Mouse (Mus musculus) testis, adult 2 months (tissue): Measurements from ENCODE around the gene Gm45521. TPM values are rescaled to one million over a fixed set of nuclear protein-coding genes. Genes with fewer than 3 reads are reported as not detected.

Experiments
- H3K27ac ChIP-seq: fragments of 200-500 bp; 2 replicates; pipeline ENCODE4 v1.5.1; 2012; ENCODE audit warnings: low read depth, low read length; ENCODE audit not compliant: control insufficient read depth, insufficient read depth
- H3K27me3 ChIP-seq: fragments of 200-500 bp; 2 replicates; pipeline ENCODE4 v1.6.1; 2012; ENCODE audit warnings: mild to moderate bottlenecking, low read length, moderate library complexity; ENCODE audit not compliant: control insufficient read depth, insufficient read depth
- H3K36me3 ChIP-seq: fragments of 200-500 bp; 2 replicates; pipeline ENCODE4 v1.6.1; 2012; ENCODE audit warnings: mild to moderate bottlenecking, low read length; ENCODE audit not compliant: control insufficient read depth, insufficient read depth
- H3K4me1 ChIP-seq: fragments of 200-500 bp; 2 replicates; pipeline ENCODE4 v1.6.1; 2012; ENCODE audit warnings: low read length; ENCODE audit not compliant: control insufficient read depth, insufficient read depth
- H3K4me3 ChIP-seq: fragments of 200-500 bp; 2 replicates; pipeline ENCODE4 v1.5.1; 2012; ENCODE audit warnings: low read depth, mild to moderate bottlenecking, low read length, moderate library complexity, mixed read lengths; ENCODE audit not compliant: control insufficient read depth
- CTCF ChIP-seq: fragments of 200-500 bp; IDR thresholded peaks from 2 replicates; pipeline ENCODE4 v1.5.1; 2012; ENCODE audit warnings: low read depth, mild to moderate bottlenecking, inconsistent platforms, low read length, moderate library complexity; ENCODE audit not compliant: control insufficient read depth, insufficient read depth, insufficient replicate concordance
- POLR2A ChIP-seq: fragments of 200-500 bp; IDR thresholded peaks from 2 replicates; pipeline ENCODE4 v1.6.1; 2012; ENCODE audit warnings: low read depth, mild to moderate bottlenecking, inconsistent platforms, low read length, moderate library complexity; ENCODE audit not compliant: control insufficient read depth
- polyA plus RNA-seq: library from polyadenylated mRNA; depleted of rRNA; stranded (reverse); fragments of >200 nt; gene quantifications from 2 replicates; pipeline ENCODE4 v1.2.3, GENCODE M21; 2012; rRNA removed

The Gm45521 gene
- 3.4 and 5.6 TPM in 2 replicates for polyA plus RNA-seq

DNA sequence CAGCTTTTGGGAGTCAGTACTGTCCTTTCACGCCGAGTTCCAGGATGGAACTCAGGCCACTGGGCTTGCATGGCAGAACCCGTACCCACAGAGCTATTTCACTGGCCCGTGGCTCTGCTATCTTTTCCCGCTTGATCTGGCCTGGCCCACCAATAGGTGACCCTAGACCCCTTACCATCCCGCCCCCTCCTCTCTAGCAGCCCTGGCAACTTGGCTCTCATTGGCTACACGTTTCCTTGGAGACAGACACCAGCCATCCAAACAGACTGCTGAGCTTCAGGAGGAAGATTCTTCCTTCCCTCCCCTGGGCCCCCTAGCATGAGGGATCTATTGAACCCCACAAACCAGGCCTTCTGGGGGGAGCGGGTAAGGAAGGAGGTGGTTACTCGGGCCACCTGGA, at the start of gene Gm45521:
Gm45521 (plus strand) TSS at position 240 of the 400 bp plus-strand sequence.
- H3K27ac ChIP-seq, result no peak within 1 kb of the TSS
- TF ChIP-seq POLR2A (no peak), CTCF (no peak)

DNA sequence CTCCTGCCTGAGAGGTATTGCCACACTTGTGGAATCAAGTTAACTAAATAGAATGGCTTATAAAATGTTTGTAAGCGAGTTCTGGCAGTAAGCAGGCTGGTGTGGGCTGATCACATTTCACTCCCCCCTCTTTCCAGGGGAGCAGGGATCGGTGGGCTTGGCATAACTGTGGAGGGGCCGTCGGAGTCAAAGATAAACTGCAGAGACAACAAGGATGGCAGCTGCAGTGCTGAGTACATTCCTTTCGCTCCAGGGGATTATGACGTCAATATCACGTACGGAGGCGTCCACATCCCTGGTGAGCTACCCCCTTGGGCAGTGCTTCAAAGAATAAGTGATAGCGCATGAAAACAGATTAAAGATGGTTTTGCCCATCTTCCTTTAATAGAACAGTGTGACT, 47.6 kb upstream of the Gm45521 start:
- no peaks in the 10 kb centered on the region; the same call in 1 of the 2 replicates for H3K4me1 ChIP-seq
- H3K27ac ChIP-seq, result no peak overlapping the region
- H3K36me3 ChIP-seq, result no peaks in the 10 kb centered on the region
- H3K27me3 ChIP-seq, result no peaks in the 10 kb centered on the region
- no peak for TF ChIP-seq POLR2A
- TF ChIP-seq CTCF, result no peak
- H3K4me3 ChIP-seq, result no peak overlapping the region

More for the DNA sequence above, at the start of gene Gm45521:
- H3K4me3 ChIP-seq, result peak within 1 kb of the TSS; percentile 67
- peaks cover 16% of the 10 kb centered on the region for H3K4me1 ChIP-seq
- no peaks in the 10 kb centered on the region for H3K36me3 ChIP-seq
- H3K27me3 ChIP-seq, result no peaks in the 10 kb centered on the region

GRCm38 (mm10) chr14:7913842-7914241, 43.2 kb upstream of the Gm45521 start:
- TF ChIP-seq POLR2A (no peak), CTCF (no peak)
- no peak overlapping the region for H3K4me3 ChIP-seq
- no peaks in the 10 kb centered on the region; the same call in 1 of the 2 replicates for H3K4me1 ChIP-seq
- H3K27ac ChIP-seq, result no peak overlapping the region
- no peaks in the 10 kb centered on the region for H3K27me3 ChIP-seq
- H3K36me3 ChIP-seq, result no peaks in the 10 kb centered on the region

DNA sequence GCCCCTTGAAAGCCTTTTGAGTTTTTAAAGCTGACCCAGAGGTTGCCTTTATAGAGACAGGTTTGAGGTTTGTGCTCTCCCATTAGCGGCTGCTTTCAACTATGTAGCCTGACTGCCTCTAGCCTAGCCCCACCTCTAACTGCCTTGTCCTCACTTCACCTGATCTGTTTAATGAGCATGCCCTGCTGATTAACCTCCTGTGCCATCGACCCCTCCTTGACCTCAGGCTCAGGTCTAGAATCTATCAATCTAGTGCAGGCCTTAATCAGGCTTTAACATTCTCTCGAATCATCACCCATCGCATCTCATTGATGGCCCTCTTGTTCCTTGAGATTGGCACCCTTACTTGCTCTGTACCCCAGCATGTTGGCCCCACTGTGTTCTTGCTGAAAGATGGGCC, 42.6 kb upstream of the Gm45521 start:
- Histone ChIP-seq H3K36me3 (no peaks in the 10 kb centered on the region), H3K27me3 (no peaks in the 10 kb centered on the region), H3K27ac (no peak overlapping the region), H3K4me1 (no peaks in the 10 kb centered on the region; the same call in 1 of the 2 replicates), H3K4me3 (no peak overlapping the region)
- no peak for TF ChIP-seq CTCF
- TF ChIP-seq POLR2A, result no peak

DNA sequence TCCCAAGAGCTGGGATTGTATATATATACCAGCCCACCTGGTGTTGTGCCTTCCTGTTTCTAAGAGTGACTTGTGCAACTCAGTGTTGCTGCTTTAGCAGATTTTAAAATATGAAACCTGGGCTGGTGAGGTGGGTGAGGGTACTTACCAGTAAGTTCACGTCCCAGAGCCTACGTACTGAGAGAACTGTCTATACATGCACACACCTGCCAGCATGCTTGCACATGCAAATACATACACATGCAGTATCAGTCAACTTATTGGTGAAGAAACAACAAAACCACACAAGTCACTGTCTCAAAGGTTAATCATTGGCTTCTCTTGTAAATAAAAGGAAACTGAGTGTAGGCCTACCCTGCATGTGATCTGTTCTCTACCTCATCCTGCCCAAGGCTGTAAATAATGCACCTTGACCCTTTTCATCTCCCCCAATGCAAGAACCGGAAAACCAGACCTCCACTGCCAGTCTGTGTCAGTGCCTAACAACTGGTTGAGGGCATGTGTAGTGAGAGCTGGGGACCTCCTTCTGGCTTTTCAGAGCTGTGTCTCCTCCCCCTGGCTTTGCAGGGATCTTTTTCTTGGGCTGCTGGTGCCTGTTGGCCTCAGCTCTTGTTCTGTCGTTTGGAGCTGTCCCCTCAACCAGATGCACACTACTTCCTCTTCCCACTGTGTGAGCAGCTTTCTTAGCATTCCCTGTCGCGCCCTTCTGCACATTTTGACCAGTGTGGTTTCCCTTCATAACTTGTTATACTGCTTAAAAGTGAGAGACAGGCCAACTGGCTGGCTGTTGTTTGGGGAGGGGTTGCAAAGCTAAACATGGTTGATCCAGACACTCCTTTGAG, 38.7 kb upstream of the Gm45521 start:
- Histone ChIP-seq H3K36me3 (no peaks in the 10 kb centered on the region), H3K4me1 (no peaks in the 10 kb centered on the region), H3K27ac (no peak overlapping the region), H3K4me3 (no peak overlapping the region), H3K27me3 (no peaks in the 10 kb centered on the region)
- TF ChIP-seq POLR2A (no peak), CTCF (no peak)

DNA sequence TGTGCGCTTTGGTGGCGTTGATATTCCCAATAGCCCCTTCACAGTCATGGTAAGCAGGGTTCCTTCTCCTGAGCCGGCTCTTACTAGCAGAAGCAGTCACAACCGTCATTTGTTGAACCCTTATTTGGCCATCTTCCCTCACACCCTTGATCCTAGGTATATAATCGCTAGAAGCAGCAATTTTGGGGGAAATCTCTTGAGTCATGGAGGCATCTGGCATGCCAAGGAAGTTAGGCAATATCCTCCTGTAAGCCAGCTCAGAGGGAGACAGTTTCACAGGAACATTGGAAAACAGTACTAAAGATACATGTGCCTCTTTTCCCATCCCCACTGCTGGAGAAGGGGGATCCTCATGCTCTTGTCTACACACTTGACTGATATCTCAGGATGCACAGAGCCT, 37.8 kb upstream of the Gm45521 start:
- Histone ChIP-seq H3K27ac (no peak overlapping the region), H3K36me3 (no peaks in the 10 kb centered on the region), H3K27me3 (no peaks in the 10 kb centered on the region), H3K4me3 (no peak overlapping the region), H3K4me1 (no peaks in the 10 kb centered on the region)
- TF ChIP-seq CTCF (no peak), POLR2A (no peak)

- no peak for TF ChIP-seq POLR2A
- no peak for TF ChIP-seq CTCF
- H3K36me3 ChIP-seq, result no peaks in the 10 kb centered on the region
- no peaks in the 10 kb centered on the region for H3K4me1 ChIP-seq
- no peak overlapping the region for H3K27ac ChIP-seq
- no peak overlapping the region for H3K4me3 ChIP-seq
- H3K27me3 ChIP-seq, result no peaks in the 10 kb centered on the region
These were observed 37.2 kb upstream of the Gm45521 start for GRCm38 (mm10) chr14:7919921-7920320.
